Comparison of ENCODE assay signal across 9 mouse cellular contexts in genomic region chr13:101696827-101697226, GRCm38 (mm10).
DNase-seq lines count a peak whose midpoint lies in the region; ATAC-seq and TF ChIP-seq lines count a peak whose summit lies in the region.
"Had no signal": no experiment of that assay in that cellular context is flagged by ENCODE, and none has a peak within 500 bp of the region (broad histone marks: within the 10 kb centered on the region; RNA-seq: fewer than 3 reads in every experiment).

No protein-coding gene starts in this region.

- TF ChIP-seq CTCF in kidney, postnatal 0 days (IDR thresholded peaks at IDR 0.05; ENCODE audit: low read depth) = no peak

- peak; percentile 28 for DNase-seq in adrenal gland, postnatal 14 days
- DNase-seq in adrenal gland, adult 2 months = no peak
- DNase-seq in lung, postnatal 36 days = peak; percentile 44
- no peak for DNase-seq in lung, postnatal 4 days
- DNase-seq in kidney, postnatal 0 days (ENCODE audit: low spot score) = no peak
- DNase-seq in thymus, postnatal 25 days = peak; percentile 62
- DNase-seq in right cerebral cortex, adult 18-20 months = no peak
- DNase-seq: cerebellum, adult 9-10 months had no signal

- H3K9ac ChIP-seq in kidney, postnatal 0 days (ENCODE audit: low read depth, low read length) = no peak overlapping the region

- H3K9me3 ChIP-seq in kidney, postnatal 0 days (replicated peaks; ENCODE audit: low read length) = no peaks in the 10 kb centered on the region

- H3K36me3 ChIP-seq in kidney, postnatal 0 days (ENCODE audit: insufficient read depth, low read length) = no peaks in the 10 kb centered on the region

- H3K27ac ChIP-seq in kidney, postnatal 0 days = peak overlapping the region; percentile 47; the same call in 1 of the 2 replicates

- H3K4me1 ChIP-seq in kidney, postnatal 0 days (replicated peaks; ENCODE audit: insufficient read depth, low read length) = peaks cover 25% of the 10 kb centered on the region

- H3K4me3 ChIP-seq in kidney, postnatal 0 days (replicated peaks; ENCODE audit: low read depth, low read length) = no peak overlapping the region

- ATAC-seq in kidney, postnatal 0 days (replicated peaks; ENCODE audit: low FRiP score, low read depth) = no peak
- ATAC-seq in megakaryocyte-erythroid progenitor cell, adult 5-6 weeks (replicated peaks; ENCODE audit: low FRiP score, low TSS enrichment, poor library complexity, severe bottlenecking) = no peak

- H3K4me2 ChIP-seq in kidney, postnatal 0 days (ENCODE audit: low read length) = no peak overlapping the region

- 39% methylated on average over 7 of the region's 7 CpGs for WGBS in kidney, postnatal 0 days

- H3K27me3 ChIP-seq in kidney, postnatal 0 days (ENCODE audit: insufficient read depth, low read length) = no peaks in the 10 kb centered on the region

Comparison
In these comparisons a context has a peak if more than half of its experiments do, and no peak if none do; other contexts are left out.
1. DNase-seq: peak in adrenal gland, postnatal 14 days (single experiment), lung, postnatal 36 days (single experiment) and thymus, postnatal 25 days (single experiment); none in adrenal gland, adult 2 months (single experiment), lung, postnatal 4 days (0 of 2), kidney, postnatal 0 days (single experiment) and right cerebral cortex, adult 18-20 months (single experiment).